Mouse (Mus musculus): ENCODE data around the gene 4930502E18Rik. TPM values are rescaled to one million over a fixed set of nuclear protein-coding genes. Genes with fewer than 3 reads are reported as not detected.

The 4930502E18Rik gene
- polyA plus RNA-seq, 2 experiments = 0.26 to 0.31 TPM

DNA sequence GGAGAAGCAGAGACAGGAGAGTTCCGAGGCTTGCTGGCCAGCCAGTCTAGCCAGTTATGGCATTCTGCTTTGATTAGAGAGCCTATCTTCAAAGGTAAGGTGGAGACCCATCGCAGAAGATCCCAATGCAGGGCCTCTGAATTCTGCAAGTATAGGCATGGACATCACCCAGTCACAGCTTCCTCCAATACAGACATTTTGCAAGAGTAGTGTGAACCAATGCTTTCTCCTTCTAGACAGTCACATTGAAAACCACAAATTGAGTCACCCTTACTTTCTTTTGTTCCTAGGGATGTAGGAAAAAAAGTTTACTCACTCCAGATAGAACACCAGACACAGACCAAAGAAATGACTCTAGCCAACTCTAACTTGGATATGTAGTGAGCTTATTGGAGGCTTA lies 4.3 kb downstream of the 4930502E18Rik start:
- Histone ChIP-seq H3K27me3 (ENCODE audit: control insufficient read depth, insufficient read depth, low read length) (no peaks in the 10 kb centered on the region), H3K27ac (replicated peaks; ENCODE audit: low read depth, low read length) (no peak overlapping the region), H3K36me3 (ENCODE audit: control insufficient read depth, insufficient read depth, low read length) (no peaks in the 10 kb centered on the region), H3K9me3 (ENCODE audit: control insufficient read depth, low read length) (no peaks in the 10 kb centered on the region), H3K9ac (ENCODE audit: low read depth, low read length, severe bottlenecking) (no peak overlapping the region), H3K4me3 (replicated peaks; ENCODE audit: low read length) (no peak overlapping the region), H3K4me1 (ENCODE audit: control insufficient read depth, insufficient read depth, low read length) (no peaks in the 10 kb centered on the region), H3K4me2 (replicated peaks; ENCODE audit: low read depth, low read length, severe bottlenecking) (no peak overlapping the region)
- no peak for TF ChIP-seq POLR2A (IDR thresholded peaks at IDR 0.05; ENCODE audit: borderline replicate concordance, extremely low read depth, insufficient read depth, insufficient read length)
- ATAC-seq (ENCODE audit: low FRiP score, low read depth) = no peak
- 68% methylated on average over 2 of the region's 2 CpGs for WGBS
- no peak for DNase-seq (ENCODE audit: low spot score)

DNA sequence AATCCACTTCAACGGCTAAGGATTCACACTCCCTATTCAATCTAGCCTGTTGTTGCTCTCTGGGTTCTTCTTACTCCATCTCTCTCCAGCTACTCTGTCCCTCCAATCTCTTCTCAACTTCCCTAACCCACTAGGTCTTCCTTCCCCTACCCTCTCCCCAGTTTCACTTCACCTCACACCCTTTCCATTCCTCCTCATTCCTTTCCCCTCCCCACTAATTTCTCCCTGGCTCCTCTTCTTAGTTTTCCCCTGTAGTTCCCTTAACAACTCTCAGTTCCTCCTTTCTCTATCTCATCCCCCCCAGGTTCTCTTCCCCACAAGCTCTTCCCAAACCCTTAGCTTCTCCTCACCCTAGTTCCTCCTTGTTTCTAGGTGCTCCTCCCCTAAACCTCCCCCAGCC lies 28.2 kb downstream of the 4930502E18Rik start:
- WGBS = 92% methylated on average over 1 of the region's 1 CpGs
- DNase-seq (ENCODE audit: low spot score) = no peak
- no peaks in the 10 kb centered on the region for H3K27me3 ChIP-seq (ENCODE audit: control insufficient read depth, insufficient read depth, low read length)

DNA sequence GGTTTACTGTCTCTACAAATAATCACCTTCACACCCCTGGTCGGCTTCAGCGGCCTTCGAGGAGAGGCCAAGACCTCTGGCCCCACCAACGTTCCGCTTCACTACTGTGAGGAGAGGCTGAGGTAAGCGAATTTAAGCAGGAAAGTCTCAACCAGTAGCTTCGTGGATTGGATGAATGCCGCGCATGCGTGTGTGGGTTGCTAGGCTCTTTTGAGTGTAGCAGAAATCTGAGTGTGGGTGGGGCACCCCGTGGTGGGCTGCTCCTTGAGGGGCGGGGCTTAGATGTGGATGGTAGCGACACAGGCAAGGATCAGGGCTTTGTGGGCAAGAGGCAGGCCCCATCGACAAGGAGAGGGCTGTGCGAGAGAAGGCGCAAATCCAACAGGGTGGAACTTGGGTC lies 33.1 kb downstream of the 4930502E18Rik start, which contains the start of gene 1700013H16Rik:
TSS of gene 1700013H16Rik (minus strand) at position 96 of the 400 bp plus-strand sequence.
- Histone ChIP-seq H3K4me3 (replicated peaks; ENCODE audit: low read length) (no peak within 1 kb of the TSS), H3K9me3 (ENCODE audit: control insufficient read depth, low read length) (no peaks in the 10 kb centered on the region; the same call in 1 of the 2 replicates)

More for the DNA sequence above, 28.2 kb downstream of the 4930502E18Rik start:
- no peak for ATAC-seq (ENCODE audit: low FRiP score, low read depth)
- no peaks in the 10 kb centered on the region for H3K36me3 ChIP-seq (ENCODE audit: control insufficient read depth, insufficient read depth, low read length)
- TF ChIP-seq POLR2A (IDR thresholded peaks at IDR 0.05; ENCODE audit: borderline replicate concordance, extremely low read depth, insufficient read depth, insufficient read length) = no peak
- no peak overlapping the region for H3K9ac ChIP-seq (ENCODE audit: low read depth, low read length, severe bottlenecking)
- no peak overlapping the region for H3K4me3 ChIP-seq (replicated peaks; ENCODE audit: low read length)
- no peaks in the 10 kb centered on the region for H3K4me1 ChIP-seq (ENCODE audit: control insufficient read depth, insufficient read depth, low read length)
- H3K27ac ChIP-seq (replicated peaks; ENCODE audit: low read depth, low read length) = no peak overlapping the region
- H3K4me2 ChIP-seq (replicated peaks; ENCODE audit: low read depth, low read length, severe bottlenecking) = no peak overlapping the region
- H3K9me3 ChIP-seq (ENCODE audit: control insufficient read depth, low read length) = no peaks in the 10 kb centered on the region; the same call in 1 of the 2 replicates

DNA sequence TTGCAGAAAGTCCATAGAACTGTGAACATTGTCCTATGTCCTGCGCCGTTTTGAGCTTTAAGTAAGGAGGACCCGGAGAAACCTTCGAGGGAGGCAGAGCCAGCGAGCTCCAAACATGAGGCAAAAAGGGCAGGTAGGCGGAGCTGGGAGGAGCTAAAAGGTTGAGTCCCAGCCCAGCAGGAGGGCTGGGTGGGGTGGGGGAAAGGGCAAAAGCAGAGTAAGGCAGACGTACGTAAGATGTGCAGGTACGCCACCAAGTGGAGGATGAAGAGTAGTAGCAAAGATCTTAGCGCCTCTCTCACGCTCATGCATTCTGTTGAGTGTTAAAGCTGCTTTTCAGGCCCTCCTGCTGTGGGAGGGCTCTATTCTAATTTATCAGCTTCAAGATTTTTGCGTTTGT lies 51.6 kb downstream of the 4930502E18Rik start, which contains the start of gene Zfp36l3:
TSS of gene Zfp36l3 (minus strand) at position 119 of the 400 bp plus-strand sequence.
- H3K4me3 ChIP-seq (replicated peaks; ENCODE audit: low read length) = no peak within 1 kb of the TSS
- ATAC-seq (ENCODE audit: low FRiP score, low read depth) (no peak), DNase-seq (ENCODE audit: low spot score) (no peak)
- H3K4me2 ChIP-seq (replicated peaks; ENCODE audit: low read depth, low read length, severe bottlenecking) = no peak within 1 kb of the TSS
- TF ChIP-seq POLR2A (IDR thresholded peaks at IDR 0.05; ENCODE audit: borderline replicate concordance, extremely low read depth, insufficient read depth, insufficient read length) = no peak
- H3K9me3 ChIP-seq (ENCODE audit: control insufficient read depth, low read length) = no peaks in the 10 kb centered on the region
- no peaks in the 10 kb centered on the region for H3K4me1 ChIP-seq (ENCODE audit: control insufficient read depth, insufficient read depth, low read length)
- H3K27ac ChIP-seq (replicated peaks; ENCODE audit: low read depth, low read length) = no peak within 1 kb of the TSS
- no peak within 1 kb of the TSS for H3K9ac ChIP-seq (ENCODE audit: low read depth, low read length, severe bottlenecking)
- 88% methylated on average over 12 of the region's 12 CpGs for WGBS
- H3K27me3 ChIP-seq (ENCODE audit: control insufficient read depth, insufficient read depth, low read length) = no peaks in the 10 kb centered on the region
- H3K36me3 ChIP-seq (ENCODE audit: control insufficient read depth, insufficient read depth, low read length) = no peaks in the 10 kb centered on the region

More for the DNA sequence above, 33.1 kb downstream of the 4930502E18Rik start, which contains the start of gene 1700013H16Rik:
- Histone ChIP-seq H3K4me2 (replicated peaks; ENCODE audit: low read depth, low read length, severe bottlenecking) (no peak within 1 kb of the TSS), H3K27ac (replicated peaks; ENCODE audit: low read depth, low read length) (no peak within 1 kb of the TSS), H3K4me1 (ENCODE audit: control insufficient read depth, insufficient read depth, low read length) (no peaks in the 10 kb centered on the region), H3K27me3 (ENCODE audit: control insufficient read depth, insufficient read depth, low read length) (no peaks in the 10 kb centered on the region), H3K9ac (ENCODE audit: low read depth, low read length, severe bottlenecking) (no peak within 1 kb of the TSS), H3K36me3 (ENCODE audit: control insufficient read depth, insufficient read depth, low read length) (no peaks in the 10 kb centered on the region)
- TF ChIP-seq POLR2A (IDR thresholded peaks at IDR 0.05; ENCODE audit: borderline replicate concordance, extremely low read depth, insufficient read depth, insufficient read length) = no peak
- no peak for DNase-seq (ENCODE audit: low spot score)
- no peak for ATAC-seq (ENCODE audit: low FRiP score, low read depth)
- WGBS = 94% methylated on average over 16 of the region's 16 CpGs

Other genes starting within 250 kb of the 4930502E18Rik start
- 53.2 and 54.6 TPM in 2 replicates for gene Rtl8c, start 116.8 kb upstream of the 4930502E18Rik start, polyA plus RNA-seq (2012; rRNA removed)
- gene Rtl8c, start 116.8 kb upstream of the 4930502E18Rik start, polyA plus RNA-seq (2014; fragmentation: Nextera tagmentation; extraction: Ambion mirVana) = 60.1 and 60.7 TPM in 2 replicates
- gene Gm14597, start 115.8 kb upstream of the 4930502E18Rik start, polyA plus RNA-seq (2012; rRNA removed) = not detected in 2 replicates
- not detected in 2 replicates for gene Gm14597, start 115.8 kb upstream of the 4930502E18Rik start, polyA plus RNA-seq (2014; fragmentation: Nextera tagmentation; extraction: Ambion mirVana)
- gene Rtl8a, start 81.1 kb upstream of the 4930502E18Rik start, polyA plus RNA-seq (2012; rRNA removed) = 99.8 and 135 TPM in 2 replicates
- 71.3 and 71.4 TPM in 2 replicates for gene Rtl8a, start 81.1 kb upstream of the 4930502E18Rik start, polyA plus RNA-seq (2014; fragmentation: Nextera tagmentation; extraction: Ambion mirVana)
- 117 and 144 TPM in 2 replicates for gene Rtl8b, start 54.4 kb upstream of the 4930502E18Rik start, polyA plus RNA-seq (2012; rRNA removed)
- 66.0 and 69.5 TPM in 2 replicates for gene Rtl8b, start 54.4 kb upstream of the 4930502E18Rik start, polyA plus RNA-seq (2014; fragmentation: Nextera tagmentation; extraction: Ambion mirVana)
- gene 1700013H16Rik, start 33.0 kb downstream of the 4930502E18Rik start, polyA plus RNA-seq (2012; rRNA removed) = not detected in 2 replicates
- not detected in 2 replicates for gene 1700013H16Rik, start 33.0 kb downstream of the 4930502E18Rik start, polyA plus RNA-seq (2014; fragmentation: Nextera tagmentation; extraction: Ambion mirVana)
- gene Zfp36l3, start 51.6 kb downstream of the 4930502E18Rik start, polyA plus RNA-seq (2012; rRNA removed) = 0.09 and 0.10 TPM in 2 replicates
- not detected in 2 replicates for gene Zfp36l3, start 51.6 kb downstream of the 4930502E18Rik start, polyA plus RNA-seq (2014; fragmentation: Nextera tagmentation; extraction: Ambion mirVana)
- gene Xlr, start 72.9 kb downstream of the 4930502E18Rik start, polyA plus RNA-seq (2012; rRNA removed) = 0.39 and 0.65 TPM in 2 replicates
- 1.0 and 1.2 TPM in 2 replicates for gene Xlr, start 72.9 kb downstream of the 4930502E18Rik start, polyA plus RNA-seq (2014; fragmentation: Nextera tagmentation; extraction: Ambion mirVana)